Mouse (Mus musculus): ENCODE measurements around the gene Robo2.

DNA sequence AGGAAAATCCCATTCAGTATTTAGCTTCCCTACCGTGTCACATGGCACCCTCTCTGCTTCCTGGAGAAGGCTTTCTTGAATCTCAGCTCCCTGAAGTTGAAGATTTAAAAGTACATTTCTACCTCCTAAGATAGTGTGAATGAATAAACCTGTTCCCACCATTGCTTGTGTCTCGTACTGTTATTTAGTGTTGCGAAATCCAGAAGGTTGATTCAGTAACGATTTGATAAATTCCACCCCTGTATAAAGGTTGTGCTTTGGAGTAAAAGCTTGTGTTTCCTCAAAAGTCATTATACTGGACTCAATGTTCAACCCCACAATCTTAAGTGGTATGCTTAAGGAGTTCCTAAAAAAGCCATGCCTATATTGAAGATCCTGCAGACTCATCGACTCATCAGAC lies 280.3 kb downstream of the Robo2 start:
- no peak for TF ChIP-seq POLR2A (IDR thresholded peaks at IDR 0.05; ENCODE audit: borderline replicate concordance, extremely low read depth, insufficient read depth, insufficient read length, poor library complexity, severe bottlenecking)
- no peak for TF ChIP-seq CTCF (IDR thresholded peaks at IDR 0.05; ENCODE audit: borderline replicate concordance, extremely low read depth, insufficient read depth, insufficient read length)

Measured in brain, embryonic 14.5 days (tissue).